In the genomic region with DNA sequence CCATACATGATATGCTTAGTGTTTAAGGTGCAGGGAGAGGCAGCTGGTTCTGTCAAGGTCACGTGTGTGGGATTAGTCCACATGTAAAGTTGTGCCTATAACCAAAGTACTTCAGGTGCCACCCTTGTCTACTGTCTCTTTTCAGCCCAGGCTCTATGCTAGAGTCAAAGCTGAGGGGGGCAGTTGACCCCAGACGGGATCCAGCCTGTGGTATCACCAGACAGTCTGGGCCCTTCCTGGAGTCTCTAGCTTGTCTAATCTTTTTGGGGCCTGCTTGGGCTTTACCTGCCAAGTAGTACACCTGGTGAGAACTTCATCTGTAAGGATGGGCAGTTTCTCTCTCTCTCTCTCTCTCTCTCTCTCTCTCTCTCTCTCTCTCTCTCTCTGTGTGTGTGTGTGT, we compare ENCODE assay signal across 9 mouse cellular contexts. TPM values are rescaled to one million over a fixed set of nuclear protein-coding genes. Genes with fewer than 3 reads are reported as not detected.
DNase-seq lines count a peak whose midpoint lies in the region; ATAC-seq lines count a peak whose summit lies in the region.
"Had no signal": no experiment of that assay in that cellular context is flagged by ENCODE, and none has a peak within 500 bp of the region (broad histone marks: within the 10 kb centered on the region; RNA-seq: fewer than 3 reads in every experiment).

No protein-coding gene starts in this region.

- peak; percentile 29 for ATAC-seq in kidney, embryonic 16.5 days (ENCODE audit: low FRiP score, low TSS enrichment)
- ATAC-seq in embryonic facial prominence, embryonic 11.5 days (replicated peaks; ENCODE audit: insufficient number of reproducible peaks, low FRiP score, low TSS enrichment, low read depth): no peak
- ATAC-seq in neural tube, embryonic 12.5 days (ENCODE audit: low FRiP score, low read depth): no peak

- H3K27me3 ChIP-seq in kidney, embryonic 16.5 days (ENCODE audit: insufficient read depth, low read length): no peaks in the 10 kb centered on the region
- no peaks in the 10 kb centered on the region for H3K27me3 ChIP-seq in embryonic facial prominence, embryonic 11.5 days (ENCODE audit: control insufficient read depth, insufficient read depth, low read length)
- H3K27me3 ChIP-seq in neural tube, embryonic 12.5 days (replicated peaks): no peaks in the 10 kb centered on the region

- 54% methylated on average over 2 of the region's 2 CpGs for WGBS in kidney, embryonic 16.5 days
- 70% methylated on average over 2 of the region's 2 CpGs for WGBS in embryonic facial prominence, embryonic 11.5 days
- 64% methylated on average over 2 of the region's 2 CpGs for WGBS in neural tube, embryonic 12.5 days

- H3K4me3 ChIP-seq in kidney, embryonic 16.5 days (ENCODE audit: low read length): no peak overlapping the region
- peak overlapping the region; percentile 100; the same call in 1 of the 2 replicates for H3K4me3 ChIP-seq in embryonic facial prominence, embryonic 11.5 days (ENCODE audit: low read depth, low read length)
- no peak overlapping the region for H3K4me3 ChIP-seq in neural tube, embryonic 12.5 days

- peak overlapping the region; percentile 99; the same call in 1 of the 2 replicates for H3K9ac ChIP-seq in kidney, embryonic 16.5 days (replicated peaks; ENCODE audit: low read length)
- H3K9ac ChIP-seq in embryonic facial prominence, embryonic 11.5 days (replicated peaks; ENCODE audit: low read length): no peak overlapping the region; the same call in 1 of the 2 replicates
- H3K9ac ChIP-seq in neural tube, embryonic 12.5 days: peak overlapping the region; percentile 100

- DNase-seq in kidney, adult 9 months: no peak
- DNase-seq in embryonic facial prominence, embryonic 11.5 days (ENCODE audit: low spot score): no peak
- peak; percentile 35 for DNase-seq in induced T-regulatory cell, adult 2 months (ENCODE audit: low read depth)
- no peak for DNase-seq in left cerebral cortex, adult 8-10 months (ENCODE audit: low spot score in 2 of 2)
- no peak for DNase-seq in frontal cortex, adult 2 months (ENCODE audit: extremely low spot score in 1 of 2, low spot score in 1 of 2)
- DNase-seq in cerebellum, adult 11-12 months: no peak

- no peak overlapping the region for H3K4me2 ChIP-seq in kidney, embryonic 16.5 days (replicated peaks; ENCODE audit: low read depth, low read length)
- H3K4me2 ChIP-seq in embryonic facial prominence, embryonic 11.5 days (ENCODE audit: low read depth, low read length): no peak overlapping the region
- peak overlapping the region; percentile 96 for H3K4me2 ChIP-seq in neural tube, embryonic 12.5 days (replicated peaks)

- peaks cover 37% of the 10 kb centered on the region for H3K4me1 ChIP-seq in kidney, embryonic 16.5 days (ENCODE audit: insufficient read depth, low read length)
- H3K4me1 ChIP-seq in embryonic facial prominence, embryonic 11.5 days (ENCODE audit: control insufficient read depth, insufficient read depth, low read length): no peaks in the 10 kb centered on the region
- H3K4me1 ChIP-seq in neural tube, embryonic 12.5 days: peaks cover 34% of the 10 kb centered on the region

- peaks cover 16% of the 10 kb centered on the region; the same call in 1 of the 2 replicates for H3K36me3 ChIP-seq in kidney, embryonic 16.5 days (ENCODE audit: insufficient read depth, low read length)
- no peaks in the 10 kb centered on the region for H3K36me3 ChIP-seq in embryonic facial prominence, embryonic 11.5 days (replicated peaks; ENCODE audit: control insufficient read depth, insufficient read depth, low read depth, low read length)
- peaks cover 17% of the 10 kb centered on the region for H3K36me3 ChIP-seq in neural tube, embryonic 12.5 days

- H3K9me3 ChIP-seq in kidney, embryonic 16.5 days (ENCODE audit: low read length): no peaks in the 10 kb centered on the region
- no peaks in the 10 kb centered on the region for H3K9me3 ChIP-seq in embryonic facial prominence, embryonic 11.5 days (replicated peaks; ENCODE audit: control insufficient read depth, low read length)
- H3K9me3 ChIP-seq in neural tube, embryonic 12.5 days: no peaks in the 10 kb centered on the region

- H3K27ac ChIP-seq in kidney, embryonic 16.5 days (ENCODE audit: low read length): peak overlapping the region; percentile 97
- H3K27ac ChIP-seq in embryonic facial prominence, embryonic 11.5 days (replicated peaks; ENCODE audit: low read depth, low read length): 0 out of 2 replicates have a peak overlapping the region, but pooled peaks have one; percentile 8
- H3K27ac ChIP-seq in neural tube, embryonic 12.5 days: 0 out of 2 replicates have a peak overlapping the region, but pooled peaks have one; percentile 91

RNA-seq across cellular contexts. Expression of gene Vamp2, which starts 0.7 kb away (rescaled TPM):
- 81.5 and 114 TPM in 2 replicates for polyA plus RNA-seq in kidney, embryonic 16.5 days (2015; fragmentation: Nextera tagmentation; extraction: Ambion mirVana)
- 48.8 and 61.9 TPM in 2 replicates for polyA plus RNA-seq in embryonic facial prominence, embryonic 11.5 days (2014; fragmentation: Nextera tagmentation; extraction: Ambion mirVana)
- 149 and 174 TPM in 2 replicates for polyA plus RNA-seq in neural tube, embryonic 12.5 days (2016; fragmentation: Nextera tagmentation; extraction: Ambion mirVana)
- total RNA-seq in left cerebral cortex, adult 8-10 months (2022): 1,000 to 10,000 TPM; 1,002 to 1,054 (median 1,038) TPM
- polyA plus RNA-seq in frontal cortex, adult 2 months (2012; rRNA removed): 1,200 and 1,339 TPM in 2 replicates

RNA-seq across cellular contexts. Expression of gene Per1, which starts 7.4 kb away (rescaled TPM):
- 11.4 and 15.6 TPM in 2 replicates for polyA plus RNA-seq in kidney, embryonic 16.5 days (2015; fragmentation: Nextera tagmentation; extraction: Ambion mirVana)
- polyA plus RNA-seq in embryonic facial prominence, embryonic 11.5 days (2014; fragmentation: Nextera tagmentation; extraction: Ambion mirVana): 5.5 and 6.5 TPM in 2 replicates
- 7.4 and 9.0 TPM in 2 replicates for polyA plus RNA-seq in neural tube, embryonic 12.5 days (2016; fragmentation: Nextera tagmentation; extraction: Ambion mirVana)
- 100 to 1,000 TPM; 105 to 140 (median 114) TPM for total RNA-seq in left cerebral cortex, adult 8-10 months (2022)
- polyA plus RNA-seq in frontal cortex, adult 2 months (2012; rRNA removed): 42.7 and 55.8 TPM in 2 replicates

RNA-seq across cellular contexts. Expression of gene Tmem107, which starts 17.0 kb away (rescaled TPM):
- polyA plus RNA-seq in kidney, embryonic 16.5 days (2015; fragmentation: Nextera tagmentation; extraction: Ambion mirVana): 61.0 and 68.1 TPM in 2 replicates
- 40.4 and 43.1 TPM in 2 replicates for polyA plus RNA-seq in embryonic facial prominence, embryonic 11.5 days (2014; fragmentation: Nextera tagmentation; extraction: Ambion mirVana)
- 36.1 and 39.8 TPM in 2 replicates for polyA plus RNA-seq in neural tube, embryonic 12.5 days (2016; fragmentation: Nextera tagmentation; extraction: Ambion mirVana)
- 10 to 100 TPM; 15.2 to 19.4 (median 17.1) TPM for total RNA-seq in left cerebral cortex, adult 8-10 months (2022)
- polyA plus RNA-seq in frontal cortex, adult 2 months (2012; rRNA removed): 22.0 and 23.5 TPM in 2 replicates

RNA-seq across cellular contexts. Expression of gene Borcs6, which starts 28.1 kb away (rescaled TPM):
- polyA plus RNA-seq in kidney, embryonic 16.5 days (2015; fragmentation: Nextera tagmentation; extraction: Ambion mirVana): 8.0 and 9.1 TPM in 2 replicates
- 6.4 and 7.7 TPM in 2 replicates for polyA plus RNA-seq in embryonic facial prominence, embryonic 11.5 days (2014; fragmentation: Nextera tagmentation; extraction: Ambion mirVana)
- 17.9 and 18.9 TPM in 2 replicates for polyA plus RNA-seq in neural tube, embryonic 12.5 days (2016; fragmentation: Nextera tagmentation; extraction: Ambion mirVana)
- 10 to 100 TPM; 32.3 to 37.9 (median 33.5) TPM for total RNA-seq in left cerebral cortex, adult 8-10 months (2022)
- 28.6 and 32.0 TPM in 2 replicates for polyA plus RNA-seq in frontal cortex, adult 2 months (2012; rRNA removed)

RNA-seq across cellular contexts. Expression of gene Hes7, which starts 32.6 kb away (rescaled TPM):
- polyA plus RNA-seq in kidney, embryonic 16.5 days (2015; fragmentation: Nextera tagmentation; extraction: Ambion mirVana): 0.39 and 0.51 TPM in 2 replicates
- polyA plus RNA-seq in embryonic facial prominence, embryonic 11.5 days (2014; fragmentation: Nextera tagmentation; extraction: Ambion mirVana): 0.11 TPM in 1 of 2 replicates, not detected in the other
- polyA plus RNA-seq in neural tube, embryonic 12.5 days (2016; fragmentation: Nextera tagmentation; extraction: Ambion mirVana): 0.28 TPM in 2 replicates
- 1 to 10 TPM in 1 of 4 experiments, under 1 TPM in 3; 0.20 to 1.3 (median 0.74) TPM for total RNA-seq in left cerebral cortex, adult 8-10 months (2022)
- 0.78 and 0.86 TPM in 2 replicates for polyA plus RNA-seq in frontal cortex, adult 2 months (2012; rRNA removed)
- total RNA-seq: granulocyte monocyte progenitor cell, adult 5-6 weeks had no signal

Comparison
In these comparisons a context has a peak if more than half of its experiments do, and no peak if none do; other contexts are left out.
1. H3K27ac ChIP-seq: peak in every context shown above with its lines; median percentile 97 in kidney, embryonic 16.5 days; 91 in neural tube, embryonic 12.5 days; 8 in embryonic facial prominence, embryonic 11.5 days.